Mouse (Mus musculus) NIH3T3 (cell line): ENCODE measurements around the gene Rubcnl.

ENCODE experiments used
- DNase-seq: peaks from one replicate; pipeline ENCODE4 v3.0.0-alpha.2; 2012; ENCODE audit warnings: low read depth

The Rubcnl gene

DNA sequence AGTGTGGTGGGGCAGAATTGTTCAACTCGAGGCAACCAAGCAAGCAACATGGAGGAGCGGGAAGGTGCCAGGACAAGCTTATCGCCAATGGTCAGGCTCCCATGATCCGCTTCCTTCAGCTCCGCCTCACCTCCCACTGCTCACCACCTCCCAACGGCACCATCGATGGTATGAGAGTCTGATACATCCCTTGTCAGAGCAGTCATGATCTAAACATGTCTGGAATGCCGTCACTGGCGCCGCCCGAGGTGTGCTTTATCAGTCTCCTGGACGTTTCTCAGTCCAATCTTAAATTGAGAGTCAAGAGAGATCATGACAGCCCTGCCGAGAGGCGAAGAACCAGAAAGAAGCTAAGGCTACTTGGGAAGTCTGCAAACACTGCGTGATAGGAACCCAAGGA lies 55.3 kb downstream of the Rubcnl start:
- no peak for DNase-seq

DNA sequence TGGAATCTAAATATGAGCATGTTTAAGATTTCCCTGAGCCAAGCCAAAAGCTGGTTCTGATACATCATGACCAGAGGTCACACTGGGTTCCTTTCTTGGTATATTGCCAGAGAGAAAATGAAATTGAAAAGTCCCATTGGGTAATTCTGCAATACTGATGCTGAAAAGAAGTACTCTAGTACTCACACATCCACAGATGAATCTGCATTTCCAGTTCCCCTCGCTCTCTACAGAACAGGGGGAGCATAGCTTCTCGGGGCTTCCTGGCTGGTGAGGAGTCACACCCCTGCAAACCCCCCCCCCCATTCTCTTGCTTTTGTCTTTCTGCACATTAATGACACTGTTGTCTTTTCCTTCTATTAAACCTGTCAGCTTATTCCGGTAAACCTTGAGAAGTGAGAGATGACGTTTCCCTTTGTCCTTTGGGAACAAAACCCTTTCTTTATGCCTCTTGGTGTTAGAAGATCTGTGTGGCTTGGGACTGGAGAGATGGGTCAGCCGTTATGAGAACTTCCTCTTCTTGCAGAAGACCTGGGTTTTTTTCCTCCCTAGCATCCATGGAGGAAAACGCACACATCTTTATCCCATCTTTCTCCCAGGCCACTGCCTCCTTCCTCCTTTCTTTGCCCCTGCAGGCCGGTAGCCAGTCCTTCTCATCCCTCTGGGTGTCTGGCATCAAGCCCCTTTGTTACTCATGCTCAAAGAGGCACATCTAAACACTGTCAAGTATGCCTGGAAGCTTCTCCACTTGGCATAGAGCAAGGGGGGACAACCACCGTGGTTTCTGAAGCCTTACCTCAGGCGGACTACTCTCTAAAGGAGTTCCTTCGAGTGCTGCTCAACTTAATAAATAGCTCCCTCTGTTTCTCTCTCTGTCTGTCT lies 59.7 kb downstream of the Rubcnl start:
- no peak for DNase-seq

DNA sequence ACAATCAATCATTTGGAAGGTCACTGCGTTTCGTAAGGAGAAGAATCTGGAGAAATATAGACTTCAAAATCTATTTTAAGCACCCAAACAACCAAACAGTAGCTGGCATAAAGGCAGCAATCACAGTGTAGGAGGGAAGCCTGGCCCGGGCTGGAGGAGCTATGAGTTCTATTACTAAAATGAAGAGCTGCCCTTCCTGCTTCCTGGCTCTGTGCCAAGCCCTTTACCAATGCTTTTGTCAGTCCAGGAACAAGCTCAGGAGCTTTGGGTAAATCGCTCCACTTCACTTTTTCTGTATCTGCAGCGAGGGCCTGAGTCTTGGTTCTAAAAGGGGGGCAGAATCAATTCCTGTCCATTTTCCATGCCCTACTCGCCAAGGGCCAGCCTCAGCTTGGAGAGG lies 62.1 kb downstream of the Rubcnl start:
- peak; percentile 10 for DNase-seq
